Mouse (Mus musculus): Measurements from ENCODE around the gene Greb1.

DNA sequence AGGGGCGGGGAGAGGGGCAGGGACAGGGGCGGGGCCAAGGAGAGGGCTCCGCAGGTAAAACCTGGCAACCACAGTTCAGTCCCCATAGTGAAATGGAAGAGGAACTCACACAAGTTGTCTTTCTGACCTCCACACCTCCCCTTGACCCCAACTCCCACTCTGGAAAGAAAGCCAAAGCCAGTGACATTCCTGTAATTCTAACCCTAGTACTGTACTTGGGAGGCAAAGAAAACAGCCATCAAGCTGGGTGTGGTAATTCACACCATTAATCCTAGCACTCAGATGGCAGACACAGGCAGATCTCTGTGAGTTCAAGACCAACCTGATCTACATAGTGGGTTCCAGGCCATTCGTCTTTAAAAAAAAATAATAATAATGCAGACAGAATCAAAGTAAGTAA is 7.3 kb downstream of the Greb1 start:
- TF ChIP-seq POLR2A (IDR thresholded peaks at IDR 0.05; ENCODE audit: insufficient read depth, low read depth, low read length) (no peak), CTCF (IDR thresholded peaks at IDR 0.05) (no peak)
